Mouse (Mus musculus) midbrain, embryonic 10.5 days (tissue): Measurements from ENCODE around the gene Rom1. TPM values are rescaled to one million over a fixed set of nuclear protein-coding genes. Genes with fewer than 3 reads are reported as not detected.

Experiments
- DNase-seq: peaks from one replicate; pipeline ENCODE4 v3.0.0-alpha.2; 2017; ENCODE audit warnings: low spot score
- H3K27ac ChIP-seq: fragments of 300-500 bp; sonication (generic); replicated peaks from 2 replicates; pipeline ENCODE4 v1.5.1; 2016; ENCODE audit warnings: mild to moderate bottlenecking
- H3K27me3 ChIP-seq: fragments of 300-500 bp; sonication (generic); 2 replicates; pipeline ENCODE4 v1.6.1; 2016; ENCODE audit warnings: low read depth, mild to moderate bottlenecking; ENCODE audit not compliant: poor library complexity, severe bottlenecking
- H3K36me3 ChIP-seq: fragments of 300-500 bp; sonication (generic); 2 replicates; pipeline ENCODE4 v1.6.1; 2016; ENCODE audit warnings: mild to moderate bottlenecking, moderate library complexity
- H3K4me1 ChIP-seq: fragments of 300-500 bp; sonication (generic); 2 replicates; pipeline ENCODE4 v1.6.1; 2016
- H3K4me3 ChIP-seq: fragments of 300-500 bp; sonication (generic); 2 replicates; pipeline ENCODE4 v1.5.1; 2016; ENCODE audit warnings: mild to moderate bottlenecking, moderate library complexity
- H3K9me3 ChIP-seq: fragments of 300-500 bp; sonication (generic); replicated peaks from 2 replicates; pipeline ENCODE4 v1.6.1; 2016; ENCODE audit warnings: mild to moderate bottlenecking
- WGBS: fragments of 180-500 bp; shearing (Covaris S2); methylation state at CpG from one replicate; pipeline ENCODE4 v1.1.7; 2016; 5-methylcytosine and 5-hydroxymethylcytosine counted together
- polyA plus RNA-seq: library from polyadenylated mRNA; unstranded; fragments of >200 nt; fragmentation: Nextera tagmentation; extraction: Ambion mirVana; gene quantifications from 2 replicates; pipeline ENCODE4 v1.2.1, GENCODE M21; 2016

Gene Rom1
- polyA plus RNA-seq, 1 experiment from 2014 or later, result 4.2 TPM

DNA sequence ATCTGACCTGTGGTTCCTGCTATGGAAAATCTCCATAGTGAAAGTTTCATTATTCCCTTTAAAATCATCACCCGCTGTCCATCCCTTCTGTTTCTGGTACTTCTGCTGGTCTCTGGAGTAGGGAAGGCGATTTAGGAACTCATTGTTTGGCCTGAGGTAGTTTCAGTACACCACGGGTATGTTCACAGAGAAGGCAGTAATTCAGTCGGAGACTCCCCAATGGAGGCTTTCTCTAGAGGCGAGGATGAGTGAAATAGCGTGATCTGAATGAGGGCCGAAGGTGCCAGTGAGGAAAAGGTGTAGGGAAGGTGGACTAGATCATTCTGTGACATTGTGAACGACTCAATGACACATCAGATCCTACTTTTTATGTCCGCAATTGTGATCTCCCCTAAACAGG is 25.0 kb upstream of the Rom1 start:
- WGBS, result 6% methylated on average over 9 of the region's 9 CpGs
- Histone ChIP-seq H3K4me3 (peak overlapping the region; percentile 81), H3K27ac (peak overlapping the region; percentile 86), H3K4me1 (peaks cover 27% of the 10 kb centered on the region), H3K36me3 (peaks cover 79% of the 10 kb centered on the region), H3K27me3 (no peaks in the 10 kb centered on the region), H3K9me3 (no peaks in the 10 kb centered on the region)
- no peak for DNase-seq

DNA sequence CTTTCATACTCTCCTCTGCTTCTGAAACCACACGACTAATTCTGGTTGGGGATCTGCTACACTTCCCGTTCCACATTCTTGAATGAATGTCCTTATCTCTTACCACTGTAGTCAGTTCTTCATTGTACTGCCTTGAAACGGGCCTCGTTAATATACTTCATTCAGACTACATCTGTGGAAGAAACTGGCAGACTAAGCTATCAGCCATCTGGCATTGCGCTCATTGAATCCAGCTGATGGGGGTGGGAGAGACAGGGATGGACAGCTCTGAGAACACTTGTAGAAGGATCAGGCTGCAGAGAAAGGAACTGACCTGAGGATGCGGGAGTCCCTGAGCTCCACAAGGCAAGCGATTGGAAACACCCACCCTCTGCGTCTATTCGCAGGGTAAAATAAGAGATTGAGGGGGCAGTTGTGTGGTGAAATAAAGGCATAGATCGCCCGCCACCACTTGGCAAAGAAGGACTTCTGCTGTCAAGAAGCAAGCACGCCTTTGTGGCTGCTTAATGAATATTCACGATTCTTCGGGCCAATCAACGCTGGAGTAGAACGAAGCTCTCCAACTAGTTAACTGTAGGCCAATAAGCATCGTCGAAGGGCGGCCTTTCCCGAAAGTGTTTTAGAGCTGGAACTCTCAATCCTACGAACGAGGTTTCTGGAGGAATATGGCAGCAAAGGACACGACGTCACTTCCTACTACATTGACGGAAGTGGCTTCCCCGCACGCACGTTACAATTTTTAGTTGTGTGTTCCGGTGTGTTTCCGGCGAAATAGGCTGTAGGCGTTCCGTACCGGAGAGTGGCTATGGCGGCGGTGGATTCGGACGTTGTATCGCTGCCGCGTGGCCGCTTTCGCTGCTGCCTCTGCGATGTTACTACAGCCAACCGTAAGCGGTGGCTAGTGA is 24.2 kb upstream of the Rom1 start, which contains the start of gene Tut1:
Gene Tut1 (plus strand): TSS at position 713 of the 905 bp plus-strand sequence.
- no peaks in the 10 kb centered on the region for H3K27me3 ChIP-seq
- peak within 1 kb of the TSS; percentile 81 for H3K4me3 ChIP-seq
- peaks cover 79% of the 10 kb centered on the region for H3K36me3 ChIP-seq
- peak; percentile 90 for DNase-seq
- H3K9me3 ChIP-seq, result no peaks in the 10 kb centered on the region
- peak within 1 kb of the TSS; percentile 86 for H3K27ac ChIP-seq
- 6% methylated on average over 46 of the region's 46 CpGs for WGBS
- peaks cover 27% of the 10 kb centered on the region for H3K4me1 ChIP-seq

DNA sequence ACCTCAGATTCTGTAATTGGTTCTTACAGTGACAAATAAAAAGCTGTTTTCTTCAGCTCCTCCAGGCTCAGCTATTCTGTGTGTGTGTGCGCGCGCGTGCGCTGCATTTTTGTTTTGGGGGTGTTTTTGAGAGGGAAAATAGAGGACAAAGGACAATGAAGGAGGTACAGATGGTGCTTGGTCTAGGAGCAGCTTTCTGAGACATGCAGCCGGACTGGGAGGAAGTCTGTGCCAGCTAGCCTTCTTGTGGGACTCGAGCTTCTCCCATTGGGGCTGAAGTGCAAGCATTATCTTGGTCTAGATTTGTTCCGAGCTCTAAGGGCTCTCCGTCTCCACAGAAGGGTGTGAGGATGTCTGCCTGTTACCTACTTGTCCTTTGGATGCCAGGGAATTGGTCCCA is 23.1 kb upstream of the Rom1 start:
- 91% methylated on average over 9 of the region's 9 CpGs for WGBS
- peaks cover 80% of the 10 kb centered on the region for H3K36me3 ChIP-seq

DNA sequence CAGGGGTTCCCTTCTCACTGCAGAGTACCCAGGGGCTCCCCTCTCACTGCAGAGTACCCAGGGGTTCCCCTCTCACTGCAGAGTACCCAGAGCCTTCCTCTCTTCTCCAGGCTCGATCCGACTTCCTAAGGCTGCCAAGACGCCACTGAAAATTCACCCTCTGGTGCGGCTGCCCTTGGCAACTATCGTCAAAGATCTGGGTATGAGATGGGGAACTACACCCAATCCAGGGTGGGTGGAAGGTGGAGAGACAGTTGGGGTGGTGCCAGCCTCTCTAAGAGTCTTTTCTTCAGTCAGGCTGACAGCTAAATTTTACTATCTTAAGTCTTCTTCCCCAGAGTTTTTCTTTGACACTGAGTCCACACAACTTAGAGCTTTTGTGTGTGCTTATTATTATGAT is 21.0 kb upstream of the Rom1 start:
- Histone ChIP-seq H3K27me3 (no peaks in the 10 kb centered on the region), H3K27ac (no peak overlapping the region), H3K4me1 (peaks cover 25% of the 10 kb centered on the region), H3K9me3 (no peaks in the 10 kb centered on the region), H3K4me3 (no peak overlapping the region), H3K36me3 (peaks cover 80% of the 10 kb centered on the region)
- 95% methylated on average over 5 of the region's 5 CpGs for WGBS
- DNase-seq, result no peak

More for the DNA sequence above, 23.1 kb upstream of the Rom1 start:
- peak overlapping the region; percentile 86; the same call in 1 of the 2 replicates for H3K27ac ChIP-seq
- peak overlapping the region; percentile 81; the same call in 1 of the 2 replicates for H3K4me3 ChIP-seq
- H3K9me3 ChIP-seq, result no peaks in the 10 kb centered on the region
- H3K27me3 ChIP-seq, result no peaks in the 10 kb centered on the region
- no peak for DNase-seq
- peaks cover 27% of the 10 kb centered on the region for H3K4me1 ChIP-seq

DNA sequence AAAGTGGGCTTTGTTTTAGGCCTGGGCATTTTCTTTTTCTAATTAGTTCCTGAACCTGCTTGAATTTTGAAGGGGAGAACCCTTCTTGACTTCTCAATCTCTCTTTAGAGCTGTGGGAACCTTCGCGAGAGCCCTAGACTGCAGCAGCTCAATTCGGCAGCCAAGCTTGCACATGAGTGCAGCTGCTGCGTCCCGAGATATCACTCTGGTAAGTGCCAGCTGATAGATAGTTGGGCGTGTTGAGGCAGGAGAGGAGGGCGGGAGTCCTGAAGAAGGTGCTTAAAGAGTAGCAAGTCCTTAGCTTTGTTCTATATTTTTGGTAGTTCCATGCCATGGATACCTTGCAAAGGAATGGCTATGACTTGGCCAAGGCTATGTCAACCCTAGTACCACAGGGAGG is 17.8 kb upstream of the Rom1 start:
- H3K27me3 ChIP-seq, result no peaks in the 10 kb centered on the region
- no peaks in the 10 kb centered on the region for H3K9me3 ChIP-seq
- H3K4me3 ChIP-seq, result no peak overlapping the region
- H3K4me1 ChIP-seq, result peaks cover 22% of the 10 kb centered on the region
- H3K27ac ChIP-seq, result no peak overlapping the region
- H3K36me3 ChIP-seq, result peaks cover 89% of the 10 kb centered on the region
- WGBS, result 95% methylated on average over 7 of the region's 7 CpGs
- DNase-seq, result no peak

DNA sequence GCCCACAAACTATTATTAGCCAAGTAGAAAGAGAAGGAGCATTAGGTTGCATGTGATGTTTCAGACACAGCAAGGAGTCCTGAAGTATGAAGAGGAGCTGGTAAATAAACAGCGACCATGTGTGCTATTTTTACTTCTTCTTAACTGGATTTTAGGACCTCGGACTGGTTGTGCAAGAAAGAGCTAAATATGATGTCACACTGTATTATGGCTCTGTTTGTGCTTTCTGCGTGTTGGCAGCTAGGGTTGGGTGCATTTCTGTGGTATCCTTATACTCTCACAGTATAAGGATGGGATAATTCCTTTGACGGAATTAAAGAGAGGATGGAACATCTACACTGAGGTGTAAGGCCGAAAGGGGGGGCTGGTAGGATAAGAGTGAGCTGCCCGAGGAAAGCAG is 16.1 kb upstream of the Rom1 start:
- no peaks in the 10 kb centered on the region for H3K27me3 ChIP-seq
- peaks cover 72% of the 10 kb centered on the region for H3K36me3 ChIP-seq
- H3K27ac ChIP-seq, result 0 out of 2 replicates have a peak overlapping the region, but pooled peaks have one; percentile 10
- WGBS, result 88% methylated on average over 6 of the region's 6 CpGs
- H3K4me3 ChIP-seq, result peak overlapping the region; percentile 5; the same call in 1 of the 2 replicates
- no peaks in the 10 kb centered on the region for H3K9me3 ChIP-seq
- no peak for DNase-seq
- peaks cover 34% of the 10 kb centered on the region for H3K4me1 ChIP-seq

DNA sequence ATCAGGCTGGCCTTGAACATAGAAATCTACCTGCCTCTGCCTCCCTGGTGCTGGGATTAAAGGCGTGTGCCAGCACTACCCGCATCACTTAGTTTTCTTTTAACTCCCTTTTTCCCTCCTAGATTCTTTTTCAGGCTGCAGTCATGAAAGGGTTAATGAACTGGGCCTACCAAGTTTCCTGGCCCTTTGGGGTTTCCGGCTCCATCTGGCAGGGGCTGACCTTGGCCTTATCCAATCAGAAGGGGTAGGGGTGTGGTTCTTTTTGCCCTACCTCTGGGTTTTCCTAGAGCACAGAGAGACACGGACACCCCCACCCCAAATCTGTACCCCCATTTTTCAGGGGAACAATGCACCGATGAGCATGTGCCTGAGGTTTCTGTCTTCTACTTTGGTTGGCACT is 15.6 kb upstream of the Rom1 start:
- peak overlapping the region; percentile 5; the same call in 1 of the 2 replicates for H3K4me3 ChIP-seq
- 70% methylated on average over 5 of the region's 5 CpGs for WGBS
- 0 out of 2 replicates have a peak overlapping the region, but pooled peaks have one; percentile 10 for H3K27ac ChIP-seq
- H3K36me3 ChIP-seq, result peaks cover 68% of the 10 kb centered on the region
- no peaks in the 10 kb centered on the region for H3K27me3 ChIP-seq
- H3K4me1 ChIP-seq, result peaks cover 34% of the 10 kb centered on the region
- no peaks in the 10 kb centered on the region for H3K9me3 ChIP-seq
- DNase-seq, result peak; percentile 61

DNA sequence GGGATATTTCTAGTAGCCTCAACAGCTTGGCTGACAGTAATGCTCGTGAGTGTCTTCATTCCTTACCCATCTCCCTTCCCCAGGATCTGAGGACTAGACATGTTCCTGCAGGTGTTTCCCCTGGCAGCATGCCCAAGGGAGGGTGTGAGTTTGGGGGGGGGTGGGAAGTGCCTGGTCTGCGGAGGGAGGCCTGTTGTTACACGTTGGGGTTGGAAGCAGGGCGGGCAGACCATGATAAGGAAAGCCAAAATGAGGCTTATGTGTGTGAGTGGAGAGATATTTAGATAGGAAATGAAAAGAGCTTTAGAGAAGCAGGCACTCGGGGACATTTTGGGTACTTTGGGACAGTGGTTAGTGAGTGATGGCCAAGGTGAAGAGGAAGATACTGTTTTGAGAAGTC is 14.9 kb upstream of the Rom1 start:
- peaks cover 34% of the 10 kb centered on the region for H3K4me1 ChIP-seq
- H3K27ac ChIP-seq, result peak overlapping the region; percentile 38; the same call in 1 of the 2 replicates
- H3K4me3 ChIP-seq, result peak overlapping the region; percentile 97
- peaks cover 65% of the 10 kb centered on the region for H3K36me3 ChIP-seq
- no peaks in the 10 kb centered on the region for H3K27me3 ChIP-seq
- H3K9me3 ChIP-seq, result no peaks in the 10 kb centered on the region
- WGBS, result 84% methylated on average over 5 of the region's 5 CpGs
- no peak for DNase-seq

DNA sequence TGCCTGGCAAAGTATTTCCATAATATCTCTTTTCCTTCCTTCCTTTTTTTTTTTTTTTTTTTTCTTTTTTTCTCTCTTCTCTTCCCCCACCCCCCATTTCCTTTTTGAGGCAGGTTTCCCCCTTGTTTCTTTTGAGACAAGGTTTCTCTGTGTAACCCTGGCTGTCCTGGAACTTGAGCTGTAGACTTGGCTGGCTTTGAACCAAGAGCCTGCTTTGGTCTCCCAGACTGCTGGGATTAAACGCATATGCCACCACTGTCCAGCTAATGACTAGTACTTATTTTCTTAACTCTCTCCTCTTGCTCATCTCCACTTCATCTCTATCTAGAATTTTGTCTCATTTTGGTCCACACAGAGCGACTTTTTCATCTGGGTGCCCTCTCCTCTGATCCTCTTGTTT is 13.9 kb upstream of the Rom1 start:
- peaks cover 34% of the 10 kb centered on the region for H3K4me1 ChIP-seq
- H3K36me3 ChIP-seq, result peaks cover 65% of the 10 kb centered on the region
- no peaks in the 10 kb centered on the region for H3K27me3 ChIP-seq
- peak overlapping the region; percentile 97 for H3K4me3 ChIP-seq
- no peak for DNase-seq
- peak overlapping the region; percentile 98; the same call in 1 of the 2 replicates for H3K27ac ChIP-seq
- WGBS, result 70% methylated on average over 2 of the region's 2 CpGs
- no peaks in the 10 kb centered on the region for H3K9me3 ChIP-seq

DNA sequence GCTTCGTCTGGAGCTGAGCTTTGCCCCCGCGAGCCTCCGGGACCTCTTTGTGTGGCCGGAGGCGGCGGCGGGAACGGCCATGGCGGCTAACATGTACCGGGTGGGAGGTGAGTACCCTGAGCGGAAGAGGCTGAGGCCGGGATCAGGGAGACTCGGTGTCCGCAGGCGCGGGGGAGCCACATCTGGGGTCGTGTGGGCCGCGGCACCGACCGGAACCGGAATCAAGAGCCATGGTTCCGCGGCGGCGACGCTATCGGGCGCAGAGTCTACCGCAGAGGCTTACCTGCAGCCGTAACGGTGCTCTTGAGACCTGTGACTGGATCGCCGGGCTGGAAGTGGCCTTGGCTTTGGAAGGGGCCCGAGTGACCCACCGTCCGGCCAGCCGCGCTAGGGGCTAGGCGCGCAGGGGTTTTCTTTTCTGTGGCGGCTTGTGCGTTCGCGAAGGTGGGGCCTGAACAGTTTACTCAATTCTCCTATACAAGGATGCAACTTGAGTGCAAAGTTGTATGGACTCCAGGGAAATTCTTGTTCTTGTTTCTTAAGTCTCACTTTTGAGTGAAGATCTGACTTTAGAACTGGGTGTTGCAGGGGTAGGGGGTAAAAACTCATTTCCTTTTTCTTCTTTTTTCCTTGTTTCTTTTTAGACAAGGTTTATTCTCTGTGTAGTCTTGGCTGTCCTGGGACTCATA is 13.3 kb upstream of the Rom1 start:
- H3K9me3 ChIP-seq, result no peaks in the 10 kb centered on the region
- H3K4me1 ChIP-seq, result peaks cover 34% of the 10 kb centered on the region
- DNase-seq, result no peak
- H3K27ac ChIP-seq, result peak overlapping the region; percentile 98
- WGBS, result under 1% methylated on average over 46 of the region's 46 CpGs
- H3K27me3 ChIP-seq, result no peaks in the 10 kb centered on the region
- H3K4me3 ChIP-seq, result peak overlapping the region; percentile 97
- H3K36me3 ChIP-seq, result peaks cover 65% of the 10 kb centered on the region

DNA sequence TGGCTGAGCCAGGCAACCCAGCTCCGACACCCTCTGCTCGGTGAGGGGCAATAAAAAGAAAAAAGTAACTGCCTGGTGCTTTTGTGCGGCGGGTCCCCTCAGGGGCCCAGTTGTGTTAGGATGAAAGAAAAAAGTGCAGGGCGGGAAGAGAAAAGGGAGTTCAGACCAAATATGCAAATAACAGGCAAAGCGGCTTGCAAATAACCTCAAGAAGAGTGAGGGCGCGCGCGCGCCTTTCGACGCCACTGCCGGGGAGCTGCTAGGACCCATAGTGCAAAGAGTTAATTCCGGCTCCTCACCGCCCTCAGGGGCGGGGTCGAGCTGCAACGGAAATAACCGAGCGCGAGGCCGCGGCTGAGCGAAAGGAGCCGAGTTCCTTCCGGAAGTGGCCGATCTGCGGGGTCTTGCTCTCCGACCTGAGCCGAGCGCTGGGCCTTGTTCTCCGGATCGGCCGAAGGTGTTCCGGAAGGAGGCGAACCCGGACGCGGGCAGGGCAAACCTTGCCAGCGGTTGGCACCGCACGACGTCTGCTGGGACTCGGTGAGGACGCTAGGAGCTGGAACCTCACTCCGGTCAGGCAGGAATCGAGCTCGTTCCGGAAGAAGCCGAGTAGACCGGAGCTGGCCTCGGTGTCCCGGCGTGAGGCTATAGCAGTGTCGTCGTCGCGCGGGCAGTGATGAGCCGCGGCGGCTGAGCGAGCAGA is 12.5 kb upstream of the Rom1 start, which contains the start of gene Mta2:
Gene Mta2 (plus strand): TSS at position 361 of the 703 bp plus-strand sequence.
- peak within 1 kb of the TSS; percentile 97 for H3K4me3 ChIP-seq
- H3K9me3 ChIP-seq, result no peaks in the 10 kb centered on the region
- peaks cover 65% of the 10 kb centered on the region for H3K36me3 ChIP-seq
- WGBS, result under 1% methylated on average over 64 of the region's 64 CpGs
- no peaks in the 10 kb centered on the region for H3K27me3 ChIP-seq
- peak; percentile 99 for DNase-seq
- peaks cover 34% of the 10 kb centered on the region for H3K4me1 ChIP-seq
- peak within 1 kb of the TSS; percentile 98 for H3K27ac ChIP-seq

DNA sequence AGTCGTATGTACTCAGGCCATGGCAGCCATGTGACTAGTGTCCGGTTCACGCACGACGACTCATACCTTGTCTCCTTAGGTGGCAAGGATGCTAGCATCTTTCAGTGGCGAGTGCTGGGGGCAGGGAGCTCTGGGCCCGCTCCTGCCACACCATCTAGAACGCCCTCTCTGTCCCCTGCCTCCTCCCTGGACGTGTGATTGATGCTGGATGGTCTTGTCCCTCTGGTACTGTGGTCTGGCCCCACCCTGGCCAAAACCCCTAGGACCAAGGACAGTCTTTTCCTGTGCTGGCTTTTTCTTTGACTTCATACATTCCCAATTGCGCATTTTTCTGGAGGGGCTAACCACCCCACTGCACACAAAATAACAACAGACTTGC is 12.0 kb upstream of the Rom1 start:
- Histone ChIP-seq H3K9me3 (no peaks in the 10 kb centered on the region), H3K4me3 (peak overlapping the region; percentile 97), H3K27me3 (no peaks in the 10 kb centered on the region), H3K36me3 (peaks cover 65% of the 10 kb centered on the region), H3K4me1 (peaks cover 34% of the 10 kb centered on the region), H3K27ac (peak overlapping the region; percentile 98)
- 42% methylated on average over 10 of the region's 10 CpGs for WGBS
- DNase-seq, result no peak
